Mouse (Mus musculus) heart, postnatal 0 days (tissue): ENCODE measurements at regions not wholly inside any gene's neighbourhood (a gene's known extent, or its start where the extent isn't known, plus 50 kb on each side); places are given as distances from the start of the nearest gene placed in this dataset.

Experiments
- CTCF ChIP-seq: IDR thresholded peaks from 2 replicates; pipeline ENCODE4 v1.5.1; 2016; ENCODE audit warnings: antibody characterized with exemption, control low read depth, low read depth
- EP300 ChIP-seq: IDR thresholded peaks from 2 replicates; pipeline ENCODE4 v1.6.1; 2016; ENCODE audit warnings: antibody characterized with exemption, low read depth

- TF ChIP-seq CTCF (no peak), EP300 (no peak)
Observed at GRCm38 (mm10) chr10:37250157-37250556, 111.4 kb upstream of the Marcks start.
